Mouse (Mus musculus) lung, embryonic 15.5 days (tissue): ENCODE results near the gene Ptger1. TPM values are rescaled to one million over a fixed set of nuclear protein-coding genes. Genes with fewer than 3 reads are reported as not detected.

Experiments used
- ATAC-seq: fragments of 200-750 bp; cut with Nextera tagmentation; 2 replicates; pipeline ENCODE4 v1.8.0; 2017; ENCODE audit warnings: moderate number of reproducible peaks, borderline replicate concordance; ENCODE audit not compliant: low FRiP score, low TSS enrichment; ENCODE audit errors: extremely low read depth
- H3K27ac ChIP-seq: fragments of 300-500 bp; sonication (generic); 2 replicates; pipeline ENCODE4 v1.5.1; 2015; ENCODE audit warnings: moderate library complexity, mild to moderate bottlenecking, inconsistent platforms
- H3K27me3 ChIP-seq: fragments of 300-500 bp; sonication (generic); 2 replicates; pipeline ENCODE4 v1.6.1; 2015; ENCODE audit warnings: inconsistent platforms
- H3K36me3 ChIP-seq: fragments of 300-500 bp; sonication (generic); 2 replicates; pipeline ENCODE4 v1.6.1; 2015; ENCODE audit warnings: inconsistent platforms
- H3K4me1 ChIP-seq: fragments of 300-500 bp; sonication (generic); 2 replicates; pipeline ENCODE4 v1.6.1; 2015; ENCODE audit warnings: inconsistent platforms
- H3K4me2 ChIP-seq: fragments of 300-500 bp; sonication (generic); 2 replicates; pipeline ENCODE4 v1.6.1; 2015; ENCODE audit warnings: inconsistent platforms, mild to moderate bottlenecking, moderate library complexity
- H3K4me3 ChIP-seq: fragments of 300-500 bp; sonication (generic); 2 replicates; pipeline ENCODE4 v1.5.1; 2015; ENCODE audit warnings: mild to moderate bottlenecking, inconsistent platforms
- H3K9ac ChIP-seq: fragments of 300-500 bp; sonication (generic); 2 replicates; pipeline ENCODE4 v1.6.1; 2015; ENCODE audit warnings: inconsistent platforms
- H3K9me3 ChIP-seq: fragments of 300-500 bp; sonication (generic); 2 replicates; pipeline ENCODE4 v1.6.1; 2016; ENCODE audit warnings: inconsistent platforms
- WGBS: fragments of 180-500 bp; shearing (Covaris S2); methylation state at CpG from one replicate; pipeline ENCODE4 v1.1.7; 2015; 5-methylcytosine and 5-hydroxymethylcytosine counted together
- polyA plus RNA-seq: library from polyadenylated mRNA; unstranded; fragments of >200 nt; fragmentation: Nextera tagmentation; extraction: Ambion mirVana; gene quantifications from 2 replicates; pipeline ENCODE4 v1.2.1, GENCODE M21; 2015

Ptger1 gene
- polyA plus RNA-seq: 1.2 and 1.4 TPM in 2 replicates

GRCm38 (mm10) chr8:83665969-83666865 lies at the start of gene Ptger1:
Gene Ptger1, plus strand, starts transcription at chr8:83666678.
- Histone ChIP-seq H3K9me3 (no peaks in the 10 kb centered on the region), H3K27ac (peak within 1 kb of the TSS; percentile 84), H3K4me3 (0 out of 2 replicates have a peak within 1 kb of the TSS, but pooled peaks have one; percentile 3), H3K9ac (no peak within 1 kb of the TSS; the same call in 1 of the 2 replicates), H3K36me3 (peaks cover 20% of the 10 kb centered on the region), H3K27me3 (no peaks in the 10 kb centered on the region), H3K4me1 (peaks cover 66% of the 10 kb centered on the region), H3K4me2 (peak within 1 kb of the TSS; percentile 42)
- ATAC-seq: peak; percentile 43; the same call in 1 of the 2 replicates
- 13% methylated on average over 14 of the region's 14 CpGs for WGBS

DNA sequence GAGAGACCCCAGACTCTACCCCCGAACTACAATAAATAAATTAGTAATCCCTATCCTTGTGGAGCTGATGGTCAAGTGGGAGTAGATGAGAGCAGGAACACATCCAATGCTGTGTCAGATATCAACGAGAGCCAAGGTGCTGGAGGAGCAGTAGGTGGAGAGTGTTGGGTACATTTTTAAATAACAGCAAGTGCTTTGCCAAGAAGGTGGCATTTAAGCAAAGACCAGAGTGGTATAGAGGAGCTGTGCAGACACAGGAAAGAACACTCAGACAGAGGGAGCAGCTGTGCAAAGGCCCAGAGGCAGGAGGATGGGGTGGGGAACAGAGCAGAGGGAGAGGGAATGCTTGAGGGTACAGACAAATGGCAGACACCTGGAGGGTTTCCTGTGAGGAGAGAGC lies 49.4 kb upstream of the Ptger1 start:
- Histone ChIP-seq H3K27me3 (no peaks in the 10 kb centered on the region), H3K36me3 (peaks cover 20% of the 10 kb centered on the region), H3K4me3 (no peak overlapping the region), H3K9ac (no peak overlapping the region), H3K4me1 (0 out of 2 replicates have a peak, but pooled peaks cover 2% of the 10 kb centered on the region), H3K9me3 (no peaks in the 10 kb centered on the region), H3K27ac (no peak overlapping the region), H3K4me2 (no peak overlapping the region)
- ATAC-seq: no peak
- WGBS: 69% methylated on average over 2 of the region's 2 CpGs

GRCm38 (mm10) chr8:83618566-83618965 lies 47.9 kb upstream of the Ptger1 start:
- H3K4me1 ChIP-seq: peaks cover 6% of the 10 kb centered on the region; the same call in 1 of the 2 replicates
- H3K36me3 ChIP-seq: peaks cover 7% of the 10 kb centered on the region; the same call in 1 of the 2 replicates
- WGBS: 94% methylated on average over 2 of the region's 2 CpGs
- no peak overlapping the region for H3K4me3 ChIP-seq
- no peaks in the 10 kb centered on the region for H3K9me3 ChIP-seq
- no peak overlapping the region for H3K27ac ChIP-seq
- no peak overlapping the region for H3K4me2 ChIP-seq
- ATAC-seq: no peak
- no peaks in the 10 kb centered on the region for H3K27me3 ChIP-seq
- H3K9ac ChIP-seq: no peak overlapping the region

DNA sequence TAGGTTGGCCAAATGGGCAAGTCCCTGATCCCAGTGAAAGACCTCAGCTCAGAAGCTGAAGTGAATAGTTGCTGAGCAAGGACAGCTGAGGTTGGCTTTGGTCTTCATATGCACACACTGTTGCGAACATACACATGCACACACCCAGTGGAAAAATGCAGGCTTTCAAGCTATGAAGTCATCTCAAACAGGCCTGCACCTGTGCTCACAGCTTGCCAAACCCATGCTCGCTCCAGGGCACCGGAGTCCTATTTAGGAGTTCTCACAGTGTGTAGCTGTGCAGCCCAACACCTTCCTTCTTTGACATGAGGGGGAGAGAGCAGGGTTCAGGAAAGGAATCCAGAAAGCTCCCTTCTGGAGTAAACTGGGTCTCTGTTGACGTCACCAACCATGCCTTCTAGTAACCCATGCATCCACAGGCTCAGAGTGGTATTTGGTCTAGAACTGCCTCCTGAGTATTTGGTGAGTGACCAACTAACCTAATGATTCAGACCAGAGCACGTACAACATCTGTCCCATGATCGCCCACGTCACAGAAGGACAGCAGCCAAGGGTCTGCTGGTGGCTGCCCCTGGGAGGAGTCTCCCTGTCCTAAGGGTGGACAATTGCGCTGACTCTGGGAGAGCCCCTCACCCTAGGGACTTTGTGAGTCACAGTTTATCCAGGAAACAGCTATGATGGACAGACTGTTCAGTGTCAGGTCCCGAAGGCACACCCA lies 46.8 kb upstream of the Ptger1 start:
- 77% methylated on average over 9 of the region's 9 CpGs for WGBS
- Histone ChIP-seq H3K27me3 (no peaks in the 10 kb centered on the region), H3K9me3 (no peaks in the 10 kb centered on the region), H3K27ac (peak overlapping the region; percentile 30; the same call in 1 of the 2 replicates), H3K36me3 (no peaks in the 10 kb centered on the region), H3K4me3 (no peak overlapping the region), H3K9ac (no peak overlapping the region), H3K4me1 (peaks cover 6% of the 10 kb centered on the region; the same call in 1 of the 2 replicates), H3K4me2 (no peak overlapping the region)
- ATAC-seq: peak; percentile 47; the same call in 1 of the 2 replicates

- Histone ChIP-seq H3K36me3 (no peaks in the 10 kb centered on the region), H3K4me3 (peak overlapping the region; percentile 36), H3K27ac (no peak overlapping the region), H3K9ac (peak overlapping the region; percentile 42), H3K9me3 (no peaks in the 10 kb centered on the region), H3K4me1 (peaks cover 6% of the 10 kb centered on the region; the same call in 1 of the 2 replicates), H3K27me3 (no peaks in the 10 kb centered on the region), H3K4me2 (peak overlapping the region; percentile 71)
- no peak for ATAC-seq
- 53% methylated on average over 15 of the region's 15 CpGs for WGBS
Measured at GRCm38 (mm10) chr8:83621691-83622388, 44.6 kb upstream of the Ptger1 start.

GRCm38 (mm10) chr8:83622389-83622989 lies 44.0 kb upstream of the Ptger1 start:
- ATAC-seq: peak; percentile 87
- H3K4me3 ChIP-seq: peak overlapping the region; percentile 36
- H3K36me3 ChIP-seq: no peaks in the 10 kb centered on the region
- no peak overlapping the region for H3K27ac ChIP-seq
- no peaks in the 10 kb centered on the region for H3K27me3 ChIP-seq
- H3K9me3 ChIP-seq: no peaks in the 10 kb centered on the region
- H3K9ac ChIP-seq: peak overlapping the region; percentile 42
- 5% methylated on average over 23 of the region's 23 CpGs for WGBS
- H3K4me2 ChIP-seq: peak overlapping the region; percentile 71
- peaks cover 6% of the 10 kb centered on the region; the same call in 1 of the 2 replicates for H3K4me1 ChIP-seq

DNA sequence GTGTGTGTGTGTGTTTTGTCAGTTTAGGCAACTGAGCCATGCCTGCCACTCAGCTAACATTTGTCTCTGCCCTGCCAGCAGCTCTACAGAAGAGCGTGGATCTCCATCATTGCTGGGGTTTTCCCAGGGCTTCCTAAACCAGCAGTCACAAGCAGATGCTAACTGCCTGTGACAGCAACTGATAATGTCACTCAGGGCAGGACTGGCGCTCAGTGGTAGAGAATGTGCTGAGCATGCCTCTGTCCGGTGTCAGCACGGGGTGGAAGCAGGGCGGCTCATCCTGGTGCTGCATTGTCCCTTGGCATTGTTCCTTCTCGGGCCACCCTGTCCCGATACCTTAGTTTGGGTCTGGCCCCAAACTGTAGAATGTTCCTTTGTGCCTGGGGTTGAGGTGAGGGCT lies 42.9 kb upstream of the Ptger1 start:
- no peak overlapping the region for H3K9ac ChIP-seq
- WGBS: 75% methylated on average over 7 of the region's 7 CpGs
- no peak overlapping the region for H3K27ac ChIP-seq
- H3K4me2 ChIP-seq: no peak overlapping the region
- no peaks in the 10 kb centered on the region for H3K36me3 ChIP-seq
- no peak for ATAC-seq
- H3K4me3 ChIP-seq: no peak overlapping the region
- H3K9me3 ChIP-seq: no peaks in the 10 kb centered on the region
- H3K4me1 ChIP-seq: peaks cover 6% of the 10 kb centered on the region; the same call in 1 of the 2 replicates
- H3K27me3 ChIP-seq: no peaks in the 10 kb centered on the region

GRCm38 (mm10) chr8:83624739-83625138 lies 41.7 kb upstream of the Ptger1 start:
- Histone ChIP-seq H3K4me3 (no peak overlapping the region), H3K36me3 (no peaks in the 10 kb centered on the region), H3K27ac (no peak overlapping the region), H3K4me2 (no peak overlapping the region), H3K27me3 (no peaks in the 10 kb centered on the region), H3K9me3 (no peaks in the 10 kb centered on the region), H3K4me1 (peaks cover 6% of the 10 kb centered on the region; the same call in 1 of the 2 replicates), H3K9ac (no peak overlapping the region)
- no peak for ATAC-seq
- WGBS: 25% methylated on average over 3 of the region's 3 CpGs

DNA sequence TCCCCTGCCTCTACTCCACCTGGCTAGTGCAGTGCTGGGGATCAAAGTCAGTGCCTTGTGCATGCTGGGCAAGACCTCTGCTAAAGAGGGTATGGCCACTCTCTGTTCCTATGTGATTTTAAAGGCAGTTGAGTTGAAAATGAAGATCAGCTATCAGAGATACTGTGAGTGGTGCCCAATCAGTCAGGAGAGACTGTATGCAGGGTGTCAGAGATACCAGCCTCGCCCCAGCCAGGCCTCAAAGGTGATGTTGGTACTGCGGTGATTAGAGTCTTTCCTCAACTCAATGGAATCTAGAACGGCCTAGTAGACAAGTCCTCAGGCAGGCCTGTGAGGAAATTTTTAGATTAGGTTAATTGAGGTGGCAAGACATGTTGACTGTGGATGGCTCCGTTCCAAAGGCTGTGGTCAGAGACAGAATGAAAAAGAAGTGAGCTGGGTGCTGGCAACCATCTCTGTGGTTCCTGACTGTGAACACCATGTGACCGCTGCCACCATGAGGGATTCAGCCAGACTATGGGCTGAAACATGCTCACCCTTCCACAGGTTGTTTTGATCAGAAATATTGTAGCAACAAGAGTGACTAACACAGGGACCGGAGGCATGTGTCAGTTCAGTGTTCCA lies 40.7 kb upstream of the Ptger1 start:
- WGBS: 88% methylated on average over 6 of the region's 6 CpGs

DNA sequence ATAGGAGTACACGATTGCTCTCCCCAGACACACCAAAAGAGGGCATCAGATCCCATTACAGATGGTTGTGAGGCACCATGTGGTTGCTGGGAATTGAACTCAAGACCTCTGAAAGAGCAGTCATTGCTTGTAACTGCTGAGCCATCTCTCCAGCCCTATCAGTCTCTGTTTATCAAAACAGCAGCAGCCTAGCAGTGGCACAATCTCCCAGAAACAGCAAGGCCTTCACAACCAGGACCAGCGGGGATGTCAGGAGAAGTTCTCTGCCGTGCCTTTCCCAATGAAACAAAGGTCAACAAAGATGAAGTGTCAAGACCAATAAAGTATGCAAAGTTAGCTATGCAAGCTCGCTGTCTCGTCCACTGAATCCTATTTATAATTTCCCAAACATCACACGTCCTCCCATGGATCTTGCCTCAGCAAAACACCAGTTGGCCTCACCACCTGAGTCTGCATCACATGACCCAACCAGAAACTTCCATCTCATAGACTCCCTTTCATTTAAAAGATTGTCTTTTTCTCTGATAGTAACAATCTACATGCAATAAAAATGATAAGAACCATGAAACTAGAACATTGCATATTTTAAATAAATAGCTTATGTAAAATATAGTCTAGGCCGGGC lies 34.3 kb upstream of the Ptger1 start:
- no peak for ATAC-seq
- Histone ChIP-seq H3K27me3 (no peaks in the 10 kb centered on the region), H3K36me3 (no peaks in the 10 kb centered on the region), H3K9ac (no peak overlapping the region), H3K4me3 (no peak overlapping the region), H3K4me1 (no peaks in the 10 kb centered on the region), H3K4me2 (no peak overlapping the region), H3K27ac (no peak overlapping the region), H3K9me3 (no peaks in the 10 kb centered on the region)
- 61% methylated on average over 7 of the region's 7 CpGs for WGBS

More for the DNA sequence above, 40.7 kb upstream of the Ptger1 start:
- H3K27ac ChIP-seq: no peak overlapping the region
- H3K27me3 ChIP-seq: no peaks in the 10 kb centered on the region
- H3K4me3 ChIP-seq: no peak overlapping the region
- no peak overlapping the region for H3K4me2 ChIP-seq
- no peaks in the 10 kb centered on the region for H3K9me3 ChIP-seq
- no peak overlapping the region for H3K9ac ChIP-seq
- peaks cover 6% of the 10 kb centered on the region; the same call in 1 of the 2 replicates for H3K4me1 ChIP-seq
- ATAC-seq: no peak
- H3K36me3 ChIP-seq: no peaks in the 10 kb centered on the region
